Mouse (Mus musculus) embryonic stem cell, embryonic (primary cell): Measurements from ENCODE around the gene Olfm2.

Source experiments
- CTCF ChIA-PET, 4 experiments: fragments of 300-600 bp in 2 of 4; fragments of 350-600 bp in 2 of 4; sonication (Branson Sonifier 250); formaldehyde crosslinking; loops; one replicate each; lab custom pipeline; 2022; ENCODE audit warnings: inconsistent platforms in 2 of 4; lab: Charles Lee
- POLR2A ChIA-PET, 4 experiments: fragments of 300-600 bp in 2 of 4; fragments of 350-600 bp in 2 of 4; sonication (Branson Sonifier 250); formaldehyde crosslinking; loops; one replicate each; lab custom pipeline; 2022; ENCODE audit warnings: antibody characterized with exemption in 4 of 4, inconsistent platforms in 1 of 4; lab: Charles Lee

Gene Olfm2

DNA sequence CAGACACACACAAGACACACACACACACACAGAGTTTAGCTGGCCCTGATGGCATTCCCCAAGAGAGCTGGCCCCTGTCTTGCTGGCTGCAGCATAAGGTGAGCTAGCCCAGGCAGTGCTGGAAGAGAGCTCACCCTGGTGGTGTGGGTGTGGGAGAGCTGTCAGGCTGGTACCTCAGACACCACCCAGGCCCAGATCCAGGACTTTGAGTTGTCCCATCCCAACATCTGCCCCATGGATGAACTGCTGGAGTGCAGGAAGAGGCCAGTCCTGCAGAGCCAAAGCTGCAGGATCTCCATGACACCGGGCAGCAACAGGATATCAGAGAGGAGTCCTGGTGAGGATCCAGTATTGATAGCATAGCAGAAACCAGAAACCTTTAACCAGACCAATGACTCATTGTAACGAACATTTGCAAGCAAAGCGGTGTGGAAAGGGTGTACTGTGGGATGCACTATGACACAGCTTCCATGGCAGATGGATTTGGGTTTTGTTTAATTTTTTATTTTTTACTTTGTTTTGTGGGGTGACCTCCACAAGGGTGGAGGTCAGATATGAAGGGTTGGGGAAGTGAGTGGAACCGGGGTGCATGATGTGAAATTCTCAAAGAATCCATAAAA, 10.0 kb upstream of the Olfm2 start:
- CTCF ChIA-PET, result interaction anchor here (0.5 to 5.2 kb wide), 58 partner anchors 9 to 1269 kb away, joined by 3 to 74 read pairs (median 5); partner anchors contain the start of genes Col5a3 (in 2 of the 4), Olfm2 (in 2 of the 4), Pin1 (in 1 of the 4) and Ubl5 (in 1 of the 4)
- POLR2A ChIA-PET, result interaction anchor here in 3 of 4 experiments (0.6 to 4.5 kb wide), 20 partner anchors 9 to 335 kb away, joined by 3 to 19 read pairs (median 4); partner anchors contain the start of genes Fbxl12 (in 1 of the 3), Gm38431 (in 1 of the 3), Olfm2 (in 1 of the 3) and Raver1 (in 1 of the 3)

- POLR2A ChIA-PET, result interaction anchor here in 2 of 4 experiments (0.6 to 4.5 kb wide), 8 partner anchors 7 to 340 kb away, joined by 3 to 19 read pairs (median 4); partner anchors contain the start of genes Angptl6 (in 1 of the 2), Olfm2 (in 1 of the 2) and Pin1 (in 1 of the 2)
- CTCF ChIA-PET, result interaction anchor here (0.6 to 4.8 kb wide), 15 partner anchors 8 to 124 kb away, joined by 3 to 74 read pairs (median 4); partner anchors contain the start of gene Olfm2 (in 2 of the 4)
These were observed 8.2 kb upstream of the Olfm2 start for GRCm38 (mm10) chr9:20754335-20754734.

DNA sequence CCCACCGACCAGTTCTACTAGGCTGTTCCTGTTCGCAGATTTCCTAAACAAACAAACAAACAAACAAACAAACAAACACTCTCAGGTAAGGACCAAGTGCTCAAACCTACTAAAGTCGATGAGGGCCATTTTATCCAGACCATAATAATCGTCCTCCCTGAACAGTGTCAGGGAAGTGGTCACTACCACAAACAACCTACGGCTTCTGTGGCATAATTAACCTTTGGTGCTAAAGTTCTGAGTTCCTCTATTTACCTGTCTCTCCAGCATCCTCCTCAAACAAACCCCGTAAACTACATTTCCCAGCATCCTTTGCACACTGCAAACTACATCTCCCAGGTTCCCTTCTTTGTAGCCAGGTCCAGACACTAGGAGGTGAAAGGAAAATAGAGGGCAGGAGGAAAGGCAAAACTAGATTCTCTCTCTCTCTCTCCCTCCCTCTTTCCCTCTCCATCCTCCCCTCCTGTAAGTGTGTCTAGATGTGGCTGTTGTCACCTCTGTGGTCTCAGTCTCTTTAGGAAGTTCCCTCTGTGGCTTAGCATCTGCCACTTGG, 5.4 kb upstream of the Olfm2 start:
- POLR2A ChIA-PET, result interaction anchor here in 3 of 4 experiments (0.5 to 1.4 kb wide), 8 partner anchors 10 to 319 kb away, joined by 3 to 8 read pairs (median 3); no protein-coding TSS in a partner anchor
- CTCF ChIA-PET, result interaction anchor here in 2 of 4 experiments (0.6 to 1.9 kb wide), 6 partner anchors 11 to 462 kb away, joined by 3 to 10 read pairs (median 3); no protein-coding TSS in a partner anchor

GRCm38 (mm10) chr9:20749213-20749612, 3.1 kb upstream of the Olfm2 start:
- ChIA-PET CTCF (interaction anchor here in 2 of 4 experiments (0.5 to 1.4 kb wide), 2 partner anchors 9 kb away, joined by 4 to 5 read pairs; no protein-coding TSS in a partner anchor), POLR2A (no interaction called here)

- POLR2A ChIA-PET, result interaction anchor here in 1 of 4 experiments (1.9 to 4.0 kb wide), 2 partner anchors 8 to 10 kb away, joined by 5 to 19 read pairs; no protein-coding TSS in a partner anchor
- CTCF ChIA-PET, result interaction anchor here in 1 of 4 experiments (0.6 to 0.7 kb wide), 2 partner anchors 9 to 10 kb away, joined by 4 to 9 read pairs; no protein-coding TSS in a partner anchor
These were observed 2.4 kb upstream of the Olfm2 start for GRCm38 (mm10) chr9:20748540-20748939.

GRCm38 (mm10) chr9:20747682-20748081, 1.5 kb upstream of the Olfm2 start:
- ChIA-PET CTCF (interaction anchor here in 2 of 4 experiments (0.7 to 1.2 kb wide), 2 partner anchors 10 to 286 kb away, joined by 3 to 4 read pairs; no protein-coding TSS in a partner anchor), POLR2A (interaction anchor here in 1 of 4 experiments (0.7 to 4.0 kb wide), 6 partner anchors 8 to 275 kb away, joined by 3 to 19 read pairs (median 4); no protein-coding TSS in a partner anchor)

DNA sequence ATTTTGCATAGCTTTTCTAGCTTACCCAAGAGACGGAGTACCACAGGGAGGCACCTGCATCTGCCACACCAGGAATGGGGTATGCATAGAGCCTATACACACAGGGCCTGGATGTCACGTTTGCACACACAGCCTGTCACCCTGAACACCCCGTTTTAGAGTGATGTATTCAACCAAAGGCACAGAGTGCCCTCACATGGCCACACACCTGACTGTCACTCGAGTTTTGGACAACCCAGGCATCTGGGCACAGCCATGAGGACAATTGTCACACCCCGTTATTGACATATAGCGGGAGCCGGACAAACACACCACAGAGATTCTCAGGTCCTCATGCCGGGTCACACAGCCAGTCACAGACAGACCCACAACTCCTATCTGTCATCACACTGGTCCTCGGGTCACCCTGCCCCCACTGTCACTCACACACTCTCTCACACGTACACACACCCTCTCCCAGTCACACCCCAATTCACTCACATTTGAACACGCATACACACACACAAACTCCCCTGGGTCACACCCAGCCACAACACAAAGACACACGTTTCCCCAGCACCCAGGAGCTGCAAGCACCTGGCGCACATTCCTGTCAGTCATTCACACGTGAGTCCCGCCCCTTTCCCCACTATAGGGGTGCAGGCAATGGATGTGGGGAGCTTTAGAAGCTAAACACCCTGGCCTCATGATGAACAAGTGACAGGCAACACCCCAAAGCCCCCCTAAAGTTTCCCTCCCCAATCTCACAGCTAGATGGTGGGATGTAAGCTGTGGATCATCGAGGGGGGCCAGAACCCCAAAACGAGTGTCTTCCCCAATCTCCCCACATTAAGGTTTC, 801 bp downstream of the Olfm2 start:
- ChIA-PET POLR2A (interaction anchor here in 3 of 4 experiments (0.5 to 4.0 kb wide), 10 partner anchors 10 to 292 kb away, joined by 3 to 19 read pairs (median 4); partner anchors contain the start of genes Ubl5 (in 2 of the 3) and Icam1 (in 1 of the 3)), CTCF (interaction anchor here in 3 of 4 experiments (0.6 to 9.8 kb wide), 9 partner anchors 9 to 285 kb away, joined by 3 to 137 read pairs (median 4); no protein-coding TSS in a partner anchor)

GRCm38 (mm10) chr9:20743946-20744738, 2.0 kb downstream of the Olfm2 start:
- CTCF ChIA-PET, result interaction anchor here (0.6 to 9.8 kb wide), 21 partner anchors 11 to 286 kb away, joined by 3 to 137 read pairs (median 4); no protein-coding TSS in a partner anchor
- POLR2A ChIA-PET, result interaction anchor here in 3 of 4 experiments (0.6 to 3.1 kb wide), 17 partner anchors 10 to 359 kb away, joined by 3 to 9 read pairs (median 3); partner anchors contain the start of genes Fbxl12 (in 1 of the 3), Pin1 (in 1 of the 3) and Zfp846 (in 1 of the 3)

DNA sequence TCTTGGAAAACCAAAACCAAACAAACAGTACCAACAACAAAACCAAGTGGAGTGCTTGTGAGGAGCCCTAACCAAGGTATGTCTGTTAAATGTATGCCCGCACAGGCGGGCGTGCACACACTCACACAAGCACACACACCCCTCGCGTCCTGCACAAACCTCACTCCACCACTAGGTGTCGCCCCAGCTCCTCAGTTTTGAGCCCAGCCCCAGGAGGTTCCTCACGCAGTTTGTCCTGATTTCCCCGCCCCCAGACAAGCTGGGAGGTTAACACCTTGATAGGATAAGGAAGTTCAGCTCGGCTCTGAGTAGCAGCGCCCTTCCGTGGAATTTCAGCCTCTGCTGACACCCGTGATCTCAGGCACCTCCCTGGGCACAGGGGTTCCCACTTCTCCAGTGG, 5.7 kb downstream of the Olfm2 start:
- POLR2A ChIA-PET, result interaction anchor here in 3 of 4 experiments (0.5 to 3.7 kb wide), 26 partner anchors 10 to 396 kb away, joined by 3 to 14 read pairs (median 4); partner anchors contain the start of genes Gm38431 (in 1 of the 3), Pin1 (in 1 of the 3), Raver1 (in 1 of the 3) and Ubl5 (in 1 of the 3)
- CTCF ChIA-PET, result interaction anchor here (0.5 to 9.8 kb wide), 84 partner anchors 9 to 421 kb away, joined by 3 to 137 read pairs (median 5); partner anchors contain the start of genes Eif3g (in 3 of the 4), Angptl6 (in 1 of the 4), Col5a3 (in 1 of the 4) and Fbxl12 (in 1 of the 4)

GRCm38 (mm10) chr9:20738251-20738999, 7.7 kb downstream of the Olfm2 start:
- ChIA-PET CTCF (interaction anchor here (0.6 to 9.8 kb wide), 49 partner anchors 10 to 1139 kb away, joined by 3 to 137 read pairs (median 4); partner anchors contain the start of gene Eif3g (in 1 of the 4)), POLR2A (interaction anchor here (0.7 to 3.7 kb wide), 17 partner anchors 9 to 592 kb away, joined by 3 to 14 read pairs (median 5); partner anchors contain the start of genes Angptl6 (in 1 of the 4), Gm38431 (in 1 of the 4), Raver1 (in 1 of the 4) and Ubl5 (in 1 of the 4))

- ChIA-PET POLR2A (interaction anchor here in 2 of 4 experiments (0.6 to 2.5 kb wide), 5 partner anchors 11 to 141 kb away, joined by 3 to 9 read pairs (median 5); partner anchors contain the start of gene Angptl6 (in 1 of the 2)), CTCF (interaction anchor here (0.6 to 9.8 kb wide), 10 partner anchors 10 to 270 kb away, joined by 4 to 137 read pairs (median 8); partner anchors contain the start of gene Eif3g (in 1 of the 4))
These were observed 8.9 kb downstream of the Olfm2 start for GRCm38 (mm10) chr9:20737227-20737626.

- ChIA-PET CTCF (interaction anchor here in 3 of 4 experiments (0.5 to 0.9 kb wide), 3 partner anchors 16 to 896 kb away, joined by 3 to 6 read pairs (median 3); no protein-coding TSS in a partner anchor), POLR2A (interaction anchor here in 1 of 4 experiments (1.5 kb wide), 1 partner anchor 11 kb away, joined by 3 read pairs; the partner anchor contains the start of gene Olfm2)
These were observed 11.5 kb downstream of the Olfm2 start for GRCm38 (mm10) chr9:20734692-20735091.

DNA sequence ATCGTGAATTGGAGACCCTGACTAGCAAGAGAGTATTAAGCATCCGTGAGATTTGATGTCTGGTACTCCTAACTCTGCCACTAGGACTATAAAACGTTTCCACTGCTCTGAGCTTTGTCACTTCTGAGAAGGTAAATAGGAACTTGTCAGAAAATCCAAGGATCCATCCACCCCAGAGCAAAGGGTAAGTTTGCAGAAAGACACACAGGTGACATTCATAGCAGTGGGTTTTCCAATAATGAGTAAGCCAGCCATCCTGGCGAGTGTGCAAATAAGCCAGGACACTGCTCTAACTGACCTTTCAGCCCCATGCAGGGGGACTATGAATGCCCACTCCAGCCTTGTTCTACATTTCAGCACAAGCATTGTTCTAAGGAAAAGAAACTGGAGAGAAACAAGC, 14.4 kb downstream of the Olfm2 start:
- CTCF ChIA-PET, result interaction anchor here in 2 of 4 experiments (0.6 to 1.2 kb wide), 4 partner anchors 7 to 99 kb away, joined by 3 to 4 read pairs (median 3); partner anchors contain the start of gene Olfm2 (in 1 of the 2)
- POLR2A ChIA-PET, result no interaction called here

GRCm38 (mm10) chr9:20729451-20729850, 16.7 kb downstream of the Olfm2 start:
- POLR2A ChIA-PET, result interaction anchor here in 1 of 4 experiments (1.2 to 1.8 kb wide), 2 partner anchors 9 to 34 kb away, joined by 3 to 5 read pairs; no protein-coding TSS in a partner anchor
- CTCF ChIA-PET, result interaction anchor here in 2 of 4 experiments (0.9 to 5.6 kb wide), 2 partner anchors 10 to 14 kb away, joined by 3 to 45 read pairs; no protein-coding TSS in a partner anchor
